Mouse (Mus musculus): ENCODE measurements around the gene Cacna2d3. TPM values are rescaled to one million over a fixed set of nuclear protein-coding genes. Genes with fewer than 3 reads are reported as not detected.

Cacna2d3 gene
- total and polyA plus RNA-seq, 3 experiments = 0.11 TPM; not detected in 2

- DNase-seq (ENCODE audit: low spot score) = no peak
- Histone ChIP-seq H3K4me3 (ENCODE audit: low read depth, low read length) (no peak overlapping the region), H3K9me3 (replicated peaks) (peaks cover 24% of the 10 kb centered on the region), H3K4me1 (ENCODE audit: insufficient read depth, low read depth, low read length) (no peaks in the 10 kb centered on the region), H3K27me3 (ENCODE audit: insufficient read depth, low read length) (no peaks in the 10 kb centered on the region), H3K36me3 (replicated peaks) (no peaks in the 10 kb centered on the region)
- no peak for TF ChIP-seq TAL1 (conservative IDR thresholded peaks at IDR 0.05; ENCODE audit: low read depth, low read length)
- TF ChIP-seq GATA1 (IDR thresholded peaks at IDR 0.05; ENCODE audit: borderline replicate concordance, low read length) = no peak
- no peak for TF ChIP-seq GATA2 (IDR thresholded peaks at IDR 0.05; ENCODE audit: borderline replicate concordance, low read depth, low read length)
- TF ChIP-seq POLR2AphosphoS5 (IDR thresholded peaks at IDR 0.05; ENCODE audit: insufficient replicate concordance, low read depth, low read length) = no peak
- TF ChIP-seq CTCF (IDR thresholded peaks at IDR 0.05; ENCODE audit: low read depth, low read length) = no peak
- no peak for ATAC-seq (ENCODE audit: extremely low read depth, insufficient number of reproducible peaks, low FRiP score, poor library complexity, severe bottlenecking)
Observed at GRCm38 (mm10) chr14:29107464-29107863, 614.2 kb downstream of the Cacna2d3 start.

- DNase-seq (ENCODE audit: low spot score) (no peak), ATAC-seq (ENCODE audit: extremely low read depth, insufficient number of reproducible peaks, low FRiP score, poor library complexity, severe bottlenecking) (no peak)
- Histone ChIP-seq H3K4me3 (ENCODE audit: low read depth, low read length) (no peak overlapping the region), H3K4me1 (ENCODE audit: insufficient read depth, low read depth, low read length) (no peaks in the 10 kb centered on the region), H3K9me3 (replicated peaks) (peaks cover 45% of the 10 kb centered on the region), H3K36me3 (replicated peaks) (no peaks in the 10 kb centered on the region), H3K27me3 (ENCODE audit: insufficient read depth, low read length) (no peaks in the 10 kb centered on the region)
- TF ChIP-seq GATA2 (IDR thresholded peaks at IDR 0.05; ENCODE audit: borderline replicate concordance, low read depth, low read length) (no peak), CTCF (IDR thresholded peaks at IDR 0.05; ENCODE audit: low read depth, low read length) (no peak), GATA1 (IDR thresholded peaks at IDR 0.05; ENCODE audit: borderline replicate concordance, low read length) (no peak), TAL1 (conservative IDR thresholded peaks at IDR 0.05; ENCODE audit: low read depth, low read length) (no peak), POLR2AphosphoS5 (IDR thresholded peaks at IDR 0.05; ENCODE audit: insufficient replicate concordance, low read depth, low read length) (no peak)
Observed at GRCm38 (mm10) chr14:29097776-29098175, 623.9 kb downstream of the Cacna2d3 start.

- Histone ChIP-seq H3K27me3 (ENCODE audit: insufficient read depth, low read length) (no peaks in the 10 kb centered on the region), H3K4me1 (ENCODE audit: insufficient read depth, low read depth, low read length) (no peaks in the 10 kb centered on the region), H3K4me3 (ENCODE audit: low read depth, low read length) (no peak overlapping the region), H3K9me3 (replicated peaks) (peaks cover 48% of the 10 kb centered on the region), H3K36me3 (replicated peaks) (no peaks in the 10 kb centered on the region)
- no peak for ATAC-seq (ENCODE audit: extremely low read depth, insufficient number of reproducible peaks, low FRiP score, poor library complexity, severe bottlenecking)
- DNase-seq (ENCODE audit: low spot score) = no peak
- TF ChIP-seq POLR2AphosphoS5 (IDR thresholded peaks at IDR 0.05; ENCODE audit: insufficient replicate concordance, low read depth, low read length) = no peak
- TF ChIP-seq GATA2 (IDR thresholded peaks at IDR 0.05; ENCODE audit: borderline replicate concordance, low read depth, low read length) = no peak
- no peak for TF ChIP-seq CTCF (IDR thresholded peaks at IDR 0.05; ENCODE audit: low read depth, low read length)
- no peak for TF ChIP-seq TAL1 (conservative IDR thresholded peaks at IDR 0.05; ENCODE audit: low read depth, low read length)
- no peak for TF ChIP-seq GATA1 (IDR thresholded peaks at IDR 0.05; ENCODE audit: borderline replicate concordance, low read length)
Observed at GRCm38 (mm10) chr14:29095431-29095830, 626.2 kb downstream of the Cacna2d3 start.

GRCm38 (mm10) chr14:29090074-29090473 is 631.6 kb downstream of the Cacna2d3 start:
- TF ChIP-seq GATA2 (IDR thresholded peaks at IDR 0.05; ENCODE audit: borderline replicate concordance, low read depth, low read length) (no peak), TAL1 (conservative IDR thresholded peaks at IDR 0.05; ENCODE audit: low read depth, low read length) (no peak), POLR2AphosphoS5 (IDR thresholded peaks at IDR 0.05; ENCODE audit: insufficient replicate concordance, low read depth, low read length) (no peak)
- no peaks in the 10 kb centered on the region for H3K27me3 ChIP-seq (ENCODE audit: insufficient read depth, low read length)
- DNase-seq (ENCODE audit: low spot score) = no peak
- ATAC-seq (ENCODE audit: extremely low read depth, insufficient number of reproducible peaks, low FRiP score, poor library complexity, severe bottlenecking) = no peak
- H3K9me3 ChIP-seq (replicated peaks) = peaks cover 45% of the 10 kb centered on the region
- H3K4me1 ChIP-seq (ENCODE audit: insufficient read depth, low read depth, low read length) = no peaks in the 10 kb centered on the region
- no peak overlapping the region for H3K4me3 ChIP-seq (ENCODE audit: low read depth, low read length)
- H3K36me3 ChIP-seq (replicated peaks) = no peaks in the 10 kb centered on the region

GRCm38 (mm10) chr14:29086528-29086927 is 635.1 kb downstream of the Cacna2d3 start:
- H3K4me1 ChIP-seq (ENCODE audit: insufficient read depth, low read depth, low read length) = no peaks in the 10 kb centered on the region
- no peak for DNase-seq (ENCODE audit: low spot score)
- no peak overlapping the region for H3K4me3 ChIP-seq (ENCODE audit: low read depth, low read length)
- no peaks in the 10 kb centered on the region for H3K36me3 ChIP-seq (replicated peaks)
- no peaks in the 10 kb centered on the region for H3K27me3 ChIP-seq (ENCODE audit: insufficient read depth, low read length)
- no peak for ATAC-seq (ENCODE audit: extremely low read depth, insufficient number of reproducible peaks, low FRiP score, poor library complexity, severe bottlenecking)
- H3K9me3 ChIP-seq (replicated peaks) = peaks cover 23% of the 10 kb centered on the region
- TF ChIP-seq POLR2AphosphoS5 (IDR thresholded peaks at IDR 0.05; ENCODE audit: insufficient replicate concordance, low read depth, low read length) = no peak

GRCm38 (mm10) chr14:29085493-29086159 is 636.0 kb downstream of the Cacna2d3 start:
- no peak for ATAC-seq (ENCODE audit: extremely low read depth, insufficient number of reproducible peaks, low FRiP score, poor library complexity, severe bottlenecking)
- H3K27me3 ChIP-seq (ENCODE audit: insufficient read depth, low read length) = no peaks in the 10 kb centered on the region
- peaks cover 22% of the 10 kb centered on the region for H3K9me3 ChIP-seq (replicated peaks)
- no peak for TF ChIP-seq TAL1 (conservative IDR thresholded peaks at IDR 0.05; ENCODE audit: low read depth, low read length)
- TF ChIP-seq POLR2AphosphoS5 (IDR thresholded peaks at IDR 0.05; ENCODE audit: insufficient replicate concordance, low read depth, low read length) = no peak
- TF ChIP-seq CTCF (IDR thresholded peaks at IDR 0.05; ENCODE audit: low read depth, low read length) = no peak
- TF ChIP-seq GATA2 (IDR thresholded peaks at IDR 0.05; ENCODE audit: borderline replicate concordance, low read depth, low read length) = no peak
- TF ChIP-seq GATA1 (IDR thresholded peaks at IDR 0.05; ENCODE audit: borderline replicate concordance, low read length) = no peak
- H3K4me1 ChIP-seq (ENCODE audit: insufficient read depth, low read depth, low read length) = no peaks in the 10 kb centered on the region
- H3K4me3 ChIP-seq (ENCODE audit: low read depth, low read length) = no peak overlapping the region
- H3K36me3 ChIP-seq (replicated peaks) = no peaks in the 10 kb centered on the region
- DNase-seq (ENCODE audit: low spot score) = no peak

Data from G1E (cell line).